Mouse (Mus musculus) spleen, postnatal 0 days (tissue): ENCODE data around the gene Hist1h3c. TPM values are rescaled to one million over a fixed set of nuclear protein-coding genes. Genes with fewer than 3 reads are reported as not detected.

ENCODE experiments used
- polyA plus RNA-seq: library from polyadenylated mRNA; unstranded; fragments of >200 nt; fragmentation: Nextera tagmentation; extraction: Ambion mirVana; gene quantifications from 2 replicates; pipeline ENCODE4 v1.2.1, GENCODE M21; 2015

The Hist1h3c gene
- 10.7 and 11.0 TPM in 2 replicates for polyA plus RNA-seq

DNA sequence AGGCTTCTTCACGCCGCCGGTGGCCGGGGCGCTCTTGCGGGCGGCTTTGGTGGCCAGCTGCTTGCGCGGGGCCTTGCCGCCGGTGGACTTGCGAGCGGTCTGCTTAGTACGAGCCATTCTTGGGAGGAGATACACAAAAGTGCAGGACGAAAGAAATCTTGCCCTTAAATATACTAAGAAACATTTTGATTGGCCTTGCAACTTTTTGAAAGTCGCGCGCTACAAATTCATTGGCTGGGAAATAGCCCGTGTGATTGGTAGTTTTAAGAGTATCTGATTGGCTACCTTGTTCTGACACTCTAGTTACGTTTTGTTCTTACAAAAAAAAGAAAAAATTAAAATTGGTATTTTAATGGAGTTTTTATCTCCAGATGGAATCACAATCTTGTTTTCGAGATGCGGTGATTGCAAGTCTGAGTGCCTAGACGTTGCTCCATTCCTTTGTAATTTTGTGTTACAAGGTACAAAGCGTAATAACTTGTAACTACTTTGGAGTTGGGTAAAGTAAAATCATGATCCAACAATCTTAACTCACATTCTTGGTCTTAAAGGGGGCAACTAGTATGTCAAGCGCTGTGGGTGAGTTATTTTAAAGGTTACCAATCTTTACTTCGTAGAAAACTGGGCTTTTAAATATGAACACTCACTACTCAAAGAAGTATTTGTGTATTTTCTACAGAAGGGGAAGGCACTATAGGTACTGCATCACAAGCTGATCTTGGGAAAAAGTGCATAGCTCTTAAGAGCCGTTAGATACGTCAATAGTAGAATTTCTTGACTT lies at the start of gene Hist1h3c:
Hist1h3c (minus strand) TSS at position 222 of the 781 bp plus-strand sequence.

DNA sequence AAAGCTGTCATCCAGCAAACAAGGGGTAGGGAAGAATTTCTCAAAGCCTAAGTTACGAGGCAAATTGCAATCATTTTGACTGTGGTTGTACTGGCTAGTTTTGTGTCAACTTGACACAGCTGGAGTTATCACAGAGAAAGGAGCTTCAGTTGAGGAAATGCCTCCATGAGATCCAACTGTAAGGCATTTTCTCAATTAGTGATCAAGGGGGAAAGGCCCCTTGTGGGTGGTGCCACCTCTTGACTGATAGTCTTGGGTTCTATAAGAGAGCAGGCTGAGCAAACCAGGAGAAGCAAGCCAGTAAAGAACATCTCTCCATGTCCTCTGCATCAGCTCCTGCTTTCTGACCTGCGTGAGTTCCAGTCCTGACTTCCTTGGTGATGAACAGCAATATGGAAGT lies 24.2 kb upstream of the Hist1h3c start, which contains the start of gene Trim38:
Trim38 (plus strand) TSS at position 301 of the 400 bp plus-strand sequence.

DNA sequence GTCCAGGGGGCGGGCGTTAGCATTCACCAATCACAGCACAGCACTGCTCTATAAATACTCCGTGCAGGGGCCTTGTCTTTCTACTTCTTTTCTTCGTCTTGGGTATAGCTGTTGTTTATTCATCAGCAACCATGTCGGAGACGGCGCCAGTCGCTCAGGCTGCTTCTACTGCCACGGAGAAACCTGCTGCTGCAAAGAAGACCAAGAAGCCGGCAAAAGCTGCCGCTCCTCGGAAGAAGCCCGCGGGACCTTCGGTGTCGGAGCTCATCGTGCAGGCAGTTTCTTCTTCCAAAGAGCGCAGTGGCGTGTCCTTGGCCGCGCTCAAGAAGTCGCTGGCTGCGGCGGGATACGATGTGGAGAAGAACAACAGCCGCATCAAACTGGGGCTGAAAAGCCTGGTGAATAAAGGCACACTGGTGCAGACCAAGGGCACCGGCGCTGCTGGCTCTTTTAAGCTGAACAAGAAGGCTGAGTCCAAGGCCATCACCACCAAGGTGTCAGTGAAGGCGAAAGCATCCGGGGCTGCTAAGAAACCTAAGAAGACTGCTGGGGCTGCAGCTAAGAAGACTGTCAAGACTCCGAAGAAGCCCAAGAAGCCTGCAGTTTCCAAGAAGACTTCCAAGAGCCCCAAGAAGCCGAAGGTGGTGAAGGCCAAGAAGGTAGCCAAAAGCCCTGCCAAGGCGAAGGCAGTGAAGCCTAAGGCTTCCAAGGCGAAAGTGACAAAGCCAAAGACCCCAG lies 18.4 kb upstream of the Hist1h3c start, which contains the start of gene Hist1h1a:
Hist1h1a (plus strand) TSS at position 81 of the 738 bp plus-strand sequence.

GRCm38 (mm10) chr13:23761871-23762821 lies 16.7 kb upstream of the Hist1h3c start, which contains the start of gene Hist1h3a:
Gene Hist1h3a (minus strand): TSS chr13:23762386.

DNA sequence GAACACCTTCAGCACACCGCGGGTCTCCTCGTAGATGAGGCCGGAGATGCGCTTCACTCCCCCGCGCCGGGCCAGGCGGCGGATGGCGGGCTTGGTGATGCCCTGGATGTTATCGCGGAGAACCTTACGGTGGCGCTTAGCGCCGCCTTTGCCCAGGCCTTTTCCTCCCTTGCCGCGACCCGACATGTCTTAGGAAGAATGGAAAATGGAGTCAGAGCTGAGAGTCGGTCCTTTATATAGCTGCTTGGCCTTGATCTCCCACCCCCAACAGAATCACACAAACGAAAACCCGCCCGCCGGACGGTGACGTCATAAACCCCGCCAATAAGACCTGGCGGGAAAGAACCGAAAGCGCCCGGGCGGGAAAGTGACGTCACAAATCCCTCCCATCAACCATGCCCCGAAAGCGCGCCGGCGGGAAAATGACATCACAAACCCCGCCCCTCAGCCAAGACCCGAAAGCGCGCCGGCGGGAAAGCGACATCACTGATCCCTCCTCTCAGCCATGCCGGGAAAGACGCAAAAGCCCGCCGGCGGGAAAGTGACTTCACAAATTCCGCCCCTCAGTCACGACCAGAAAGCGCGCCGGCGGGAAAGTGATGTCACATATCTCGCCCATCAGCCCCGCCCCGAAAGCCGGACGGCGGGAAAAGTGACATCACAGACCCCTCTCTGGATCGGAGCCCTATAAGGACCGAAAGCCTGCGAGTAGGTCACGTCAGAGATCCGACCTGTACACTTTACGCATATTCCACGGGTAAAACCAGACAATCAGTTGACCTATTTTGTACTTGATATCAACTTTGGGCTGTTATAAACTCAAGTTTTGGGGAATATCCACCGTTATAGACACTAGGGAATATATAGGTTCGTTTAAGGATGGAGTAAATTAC lies 15.8 kb upstream of the Hist1h3c start, which contains the start of gene Hist1h4a:
Hist1h4a (minus strand) TSS at position 259 of the 893 bp plus-strand sequence.

GRCm38 (mm10) chr13:23756790-23757189 lies 11.4 kb upstream of the Hist1h3c start, which contains the start of gene Hist1h4b:
Gene Hist1h4b (plus strand): TSS chr13:23757013.

GRCm38 (mm10) chr13:23752067-23752741 lies 6.8 kb upstream of the Hist1h3c start, which contains the start of gene Hist1h3b:
Gene Hist1h3b (plus strand): TSS chr13:23752267.

DNA sequence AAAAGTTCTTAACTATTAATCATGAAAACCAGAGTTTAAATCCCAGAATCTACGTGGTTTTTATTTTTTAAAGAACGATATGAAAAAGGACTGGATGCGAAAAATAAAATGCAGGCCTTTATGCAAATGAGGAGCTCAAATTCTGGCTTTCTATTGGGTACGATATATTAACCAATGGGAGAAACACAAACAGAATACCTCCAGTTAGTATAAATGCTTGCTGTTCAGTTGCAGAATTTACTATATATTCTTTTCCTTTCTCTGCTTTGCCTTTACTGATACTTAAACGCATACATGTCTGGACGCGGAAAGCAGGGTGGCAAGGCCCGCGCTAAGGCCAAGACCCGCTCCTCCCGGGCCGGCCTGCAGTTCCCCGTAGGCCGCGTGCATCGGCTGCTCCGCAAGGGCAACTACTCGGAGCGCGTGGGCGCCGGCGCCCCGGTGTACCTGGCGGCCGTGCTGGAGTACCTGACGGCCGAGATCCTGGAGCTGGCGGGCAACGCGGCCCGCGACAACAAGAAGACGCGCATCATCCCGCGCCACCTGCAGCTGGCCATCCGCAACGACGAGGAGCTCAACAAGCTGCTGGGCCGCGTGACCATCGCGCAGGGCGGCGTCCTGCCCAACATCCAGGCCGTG lies 5.6 kb upstream of the Hist1h3c start, which contains the start of gene Hist1h2ab:
Hist1h2ab (plus strand) TSS at position 288 of the 639 bp plus-strand sequence.

GRCm38 (mm10) chr13:23746201-23747080 lies 1.0 kb upstream of the Hist1h3c start, which contains the start of gene Hist1h2bb:
Gene Hist1h2bb (plus strand): TSS chr13:23746734.

GRCm38 (mm10) chr13:23738677-23739068 lies 6.7 kb downstream of the Hist1h3c start, which contains the start of gene Hist1h1c:
Gene Hist1h1c (plus strand): TSS chr13:23738808.

DNA sequence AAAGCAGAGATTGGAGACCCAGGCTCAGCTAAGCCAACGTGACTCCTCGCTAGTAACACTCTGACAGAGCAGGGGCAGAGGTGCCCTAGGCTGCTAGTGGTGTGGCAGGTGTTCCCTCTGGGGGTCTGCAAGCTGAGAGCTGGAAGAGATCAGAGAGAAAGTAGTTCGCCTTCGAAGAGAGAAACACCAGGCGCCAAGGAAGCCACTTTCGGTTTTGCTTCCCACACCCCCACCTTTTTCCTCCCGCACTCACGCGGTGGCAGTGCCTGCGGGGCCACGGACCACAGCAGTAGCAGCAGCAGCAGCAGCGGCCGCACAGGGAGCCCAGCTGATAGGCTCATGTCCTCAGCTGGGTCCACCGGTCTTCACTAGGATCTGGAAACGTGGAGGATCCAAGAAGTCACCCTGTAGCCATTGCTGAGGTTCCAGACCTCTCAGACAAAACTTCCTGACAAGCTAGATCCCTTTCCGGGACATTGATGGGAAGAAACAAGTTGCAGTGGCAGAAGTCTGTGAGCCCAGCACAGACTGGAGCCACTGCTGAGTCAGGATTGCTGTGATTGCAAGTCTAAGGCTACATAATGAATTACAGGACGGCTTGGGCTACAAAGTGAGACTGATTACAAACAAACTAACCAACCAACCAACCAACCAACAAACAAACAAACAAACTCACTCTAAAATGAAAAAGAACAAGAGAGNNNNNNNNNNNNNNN lies 34.9 kb downstream of the Hist1h3c start, which contains the start of gene Hfe:
Hfe (minus strand) TSS at position 481 of the 716 bp plus-strand sequence.

DNA sequence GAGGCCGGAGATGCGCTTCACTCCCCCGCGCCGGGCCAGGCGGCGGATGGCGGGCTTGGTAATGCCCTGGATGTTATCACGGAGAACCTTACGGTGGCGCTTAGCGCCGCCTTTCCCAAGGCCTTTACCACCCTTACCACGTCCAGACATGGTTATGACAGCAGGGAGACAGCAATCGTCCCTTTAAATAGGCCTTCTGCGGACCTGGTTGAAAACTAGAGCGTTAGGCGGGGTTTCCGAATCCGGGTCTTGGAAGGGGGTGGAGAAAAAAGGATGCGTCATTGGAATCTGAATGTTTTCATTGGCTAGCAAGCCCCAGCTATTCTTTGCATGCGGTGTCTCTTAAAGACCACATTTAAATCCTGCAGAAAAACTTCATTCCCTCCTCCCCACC lies 47.1 kb downstream of the Hist1h3c start, which contains the start of gene Hist1h4c:
Hist1h4c (minus strand) TSS at position 155 of the 394 bp plus-strand sequence.

GRCm38 (mm10) chr13:23695514-23695913 lies 49.9 kb downstream of the Hist1h3c start, which contains the start of gene Hist1h1t:
Gene Hist1h1t (plus strand): TSS chr13:23695814.

